ENCODE assay signal across 21 mouse cellular contexts in genomic region chr4:150875393-150875792, GRCm38 (mm10). TPM values are rescaled to one million over a fixed set of nuclear protein-coding genes. Genes with fewer than 3 reads are reported as not detected.
DNase-seq lines count a peak whose midpoint lies in the region; TF ChIP-seq lines count a peak whose summit lies in the region.
"Had no signal": no experiment of that assay in that cellular context is flagged by ENCODE, and none has a peak within 500 bp of the region (broad histone marks: within the 10 kb centered on the region; RNA-seq: fewer than 3 reads in every experiment).

No protein-coding gene starts in this region.

- intact Hi-C loops in heart, postnatal 10 days (cut with DNase I), result no loop called here

- DNase-seq in heart, adult 11 months, result peak; percentile 79
- no peak for DNase-seq in heart, postnatal 10 days
- no peak for DNase-seq in testis, postnatal 10 days (ENCODE audit: low spot score)
- no peak for DNase-seq in lung, adult 2 months
- DNase-seq: adrenal gland, adult 8-10 months; adrenal gland, postnatal 14 days; adrenal gland, postnatal 36 days; B cell, adult 2 months; cerebellum, adult 11-12 months; cerebellum, adult 2 months; cerebellum, adult 9-10 months; cerebellum, postnatal 10 days; cerebellum, postnatal 25 days; forebrain, postnatal 0 days had no signal

- no peak overlapping the region for H3K4me3 ChIP-seq in testis, adult 2 months (ENCODE audit: control insufficient read depth, low read depth, low read length)
- no peak overlapping the region for H3K4me3 ChIP-seq in lung, adult 2 months (replicated peaks; ENCODE audit: extremely low read depth, low read depth, low read length)
- H3K4me3 ChIP-seq: embryonic facial prominence, embryonic 10.5 days; embryonic facial prominence, embryonic 12.5 days; forebrain, embryonic 13.5 days; forebrain, embryonic 15.5 days had no signal

- TF ChIP-seq POLR2A in testis, adult 2 months (IDR thresholded peaks at IDR 0.05; ENCODE audit: control insufficient read depth, low read depth, low read length), result no peak
- TF ChIP-seq POLR2A in lung, adult 2 months (IDR thresholded peaks at IDR 0.05; ENCODE audit: borderline replicate concordance, extremely low read depth, low read depth, low read length), result no peak

- 79% methylated on average over 10 of the region's 10 CpGs for WGBS in lung, adult 2 months

- H3K4me1 ChIP-seq in testis, adult 2 months (ENCODE audit: control insufficient read depth, insufficient read depth, low read length), result peaks cover 33% of the 10 kb centered on the region
- H3K4me1 ChIP-seq in lung, adult 2 months (ENCODE audit: control insufficient read depth, insufficient read depth, low read length), result peaks cover 20% of the 10 kb centered on the region

- H3K36me3 ChIP-seq in testis, adult 2 months (ENCODE audit: control insufficient read depth, insufficient read depth, low read length), result no peaks in the 10 kb centered on the region
- H3K36me3 ChIP-seq: embryonic facial prominence, embryonic 12.5 days; forebrain, embryonic 15.5 days had no signal

- H3K27me3 ChIP-seq in testis, adult 2 months (ENCODE audit: control insufficient read depth, insufficient read depth, low read length), result peaks cover 4% of the 10 kb centered on the region
- H3K27me3 ChIP-seq: CH12.LX; embryonic facial prominence, embryonic 12.5 days; forebrain, embryonic 13.5 days; forebrain, embryonic 15.5 days; Patski had no signal

- TF ChIP-seq CTCF in testis, adult 2 months (IDR thresholded peaks at IDR 0.05; ENCODE audit: control insufficient read depth, insufficient read depth, insufficient replicate concordance, low read depth, low read length), result no peak
- no peak for TF ChIP-seq CTCF in lung, adult 2 months (IDR thresholded peaks at IDR 0.05; ENCODE audit: insufficient read depth, low read length)

- H3K27ac ChIP-seq in testis, adult 2 months (ENCODE audit: control insufficient read depth, insufficient read depth, low read depth, low read length), result peak overlapping the region; percentile 66; the same call in 1 of the 2 replicates
- H3K27ac ChIP-seq: embryonic facial prominence, embryonic 12.5 days; forebrain, embryonic 13.5 days; forebrain, embryonic 15.5 days had no signal

RNA-seq across cellular contexts. Expression of gene Errfi1, which starts 21.7 kb away (rescaled TPM):
- total RNA-seq in heart, postnatal 10 days (2021), result 10 to 100 TPM; 22.0 to 26.6 TPM
- 10.6 and 11.2 TPM in 2 replicates for polyA plus RNA-seq in testis, adult 2 months (2012; rRNA removed)
- polyA plus RNA-seq in lung, adult 2 months (2012; rRNA removed), result 53.7 and 85.0 TPM in 2 replicates

RNA-seq across cellular contexts. Expression of gene Park7, which starts 38.8 kb away (rescaled TPM):
- total RNA-seq in heart, postnatal 10 days (2021), result 100 to 1,000 TPM; 203 to 204 TPM
- polyA plus RNA-seq in testis, adult 2 months (2012; rRNA removed), result 88.1 and 92.3 TPM in 2 replicates
- 80.9 and 112 TPM in 2 replicates for polyA plus RNA-seq in lung, adult 2 months (2012; rRNA removed)

RNA-seq across cellular contexts. Expression of gene Tnfrsf9, which starts 39.0 kb away (rescaled TPM):
- under 1 TPM in 1 of 2 experiments, not detected in 1; 0.12 TPM for total RNA-seq in heart, postnatal 10 days (2021)
- polyA plus RNA-seq in testis, adult 2 months (2012; rRNA removed), result 1.9 and 3.1 TPM in 2 replicates
- 0.54 and 1.0 TPM in 2 replicates for polyA plus RNA-seq in lung, adult 2 months (2012; rRNA removed)
